In genomic region chr14:24014391-24014790, GRCm38 (mm10) we compare ENCODE assay signal across 14 mouse cellular contexts. TPM values are rescaled to one million over a fixed set of nuclear protein-coding genes. Genes with fewer than 3 reads are reported as not detected.
DNase-seq lines count a peak whose midpoint lies in the region; ATAC-seq lines count a peak whose summit lies in the region.
"Had no signal": no experiment of that assay in that cellular context is flagged by ENCODE, and none has a peak within 500 bp of the region (broad histone marks: within the 10 kb centered on the region; RNA-seq: fewer than 3 reads in every experiment).

Kcnma1 (minus strand) TSS chr14:24014491.

- no peak within 1 kb of the TSS for H3K4me2 ChIP-seq in midbrain, embryonic 15.5 days
- no peak within 1 kb of the TSS for H3K4me2 ChIP-seq in stomach, embryonic 15.5 days
- H3K4me2 ChIP-seq: liver, embryonic 15.5 days had no signal

- no peak within 1 kb of the TSS for H3K27ac ChIP-seq in midbrain, embryonic 15.5 days
- H3K27ac ChIP-seq in midbrain, embryonic 10.5 days (replicated peaks), result no peak within 1 kb of the TSS
- no peak within 1 kb of the TSS for H3K27ac ChIP-seq in stomach, embryonic 15.5 days
- H3K27ac ChIP-seq: liver, embryonic 15.5 days had no signal

- no peaks in the 10 kb centered on the region for H3K36me3 ChIP-seq in midbrain, embryonic 15.5 days (replicated peaks)
- H3K36me3 ChIP-seq in midbrain, embryonic 10.5 days, result no peaks in the 10 kb centered on the region
- H3K36me3 ChIP-seq in stomach, embryonic 15.5 days, result no peaks in the 10 kb centered on the region
- H3K36me3 ChIP-seq: G1E; liver, embryonic 15.5 days had no signal

- no peaks in the 10 kb centered on the region for H3K4me1 ChIP-seq in midbrain, embryonic 15.5 days
- H3K4me1 ChIP-seq in midbrain, embryonic 10.5 days, result no peaks in the 10 kb centered on the region
- H3K4me1 ChIP-seq in stomach, embryonic 15.5 days, result no peaks in the 10 kb centered on the region
- H3K4me1 ChIP-seq: liver, embryonic 15.5 days had no signal

- H3K4me3 ChIP-seq in midbrain, embryonic 15.5 days, result no peak within 1 kb of the TSS
- H3K4me3 ChIP-seq in midbrain, embryonic 10.5 days, result no peak within 1 kb of the TSS
- H3K4me3 ChIP-seq in stomach, embryonic 15.5 days (replicated peaks), result no peak within 1 kb of the TSS
- H3K4me3 ChIP-seq: liver, embryonic 15.5 days had no signal

- H3K9me3 ChIP-seq in midbrain, embryonic 15.5 days, result no peaks in the 10 kb centered on the region
- H3K9me3 ChIP-seq in midbrain, embryonic 10.5 days (replicated peaks), result no peaks in the 10 kb centered on the region
- no peaks in the 10 kb centered on the region for H3K9me3 ChIP-seq in stomach, embryonic 15.5 days
- H3K9me3 ChIP-seq: G1E; liver, embryonic 15.5 days had no signal

- no peak for ATAC-seq in midbrain, embryonic 15.5 days (replicated peaks)
- ATAC-seq in stomach, embryonic 15.5 days (ENCODE audit: insufficient read depth, low FRiP score, low read depth), result no peak

- DNase-seq in adrenal gland, adult 18-20 months (ENCODE audit: low spot score in 2 of 2), result no peak
- DNase-seq in adrenal gland, adult (ENCODE audit: inconsistent age in 2 of 2, low spot score in 1 of 2), result no peak
- no peak for DNase-seq in midbrain, embryonic 10.5 days (ENCODE audit: low spot score)
- DNase-seq in layer of hippocampus, postnatal 14 days (ENCODE audit: low spot score in 2 of 2), result no peak
- no peak for DNase-seq in spleen, adult 18-20 months
- DNase-seq in right cerebral cortex, postnatal 4 days, result no peak
- DNase-seq: cerebellum, postnatal 25 days; kidney, postnatal 14 days; thymus, postnatal 25 days had no signal

- 63% methylated on average over 3 of the region's 3 CpGs for WGBS in midbrain, embryonic 15.5 days
- WGBS in midbrain, embryonic 10.5 days, result 67% methylated on average over 3 of the region's 3 CpGs
- WGBS in stomach, embryonic 15.5 days, result 47% methylated on average over 3 of the region's 3 CpGs

- peaks cover 2% of the 10 kb centered on the region for H3K27me3 ChIP-seq in midbrain, embryonic 15.5 days (replicated peaks)
- H3K27me3 ChIP-seq in midbrain, embryonic 10.5 days (ENCODE audit: low read depth, poor library complexity, severe bottlenecking), result no peaks in the 10 kb centered on the region
- H3K27me3 ChIP-seq in stomach, embryonic 15.5 days (replicated peaks), result no peaks in the 10 kb centered on the region
- H3K27me3 ChIP-seq: liver, embryonic 15.5 days had no signal

- H3K9ac ChIP-seq in midbrain, embryonic 15.5 days, result no peak within 1 kb of the TSS
- no peak within 1 kb of the TSS for H3K9ac ChIP-seq in stomach, embryonic 15.5 days
- H3K9ac ChIP-seq: liver, embryonic 15.5 days had no signal

RNA-seq across cellular contexts. Expression of gene Kcnma1, which starts in this region (rescaled TPM):
- 10 to 100 TPM; 53.0 to 70.6 TPM for total RNA-seq in adrenal gland, adult 18-20 months (2021)
- 18.7 and 19.5 TPM in 2 replicates for polyA plus RNA-seq in midbrain, embryonic 15.5 days (2015; fragmentation: Nextera tagmentation; extraction: Ambion mirVana)
- polyA plus RNA-seq in midbrain, embryonic 10.5 days (2016; fragmentation: Nextera tagmentation; extraction: Ambion mirVana), result 0.49 and 0.97 TPM in 2 replicates
- total RNA-seq in layer of hippocampus, postnatal 14 days (2021), result 100 to 1,000 TPM; 133 to 151 TPM
- polyA plus RNA-seq in stomach, embryonic 15.5 days (2015; fragmentation: Nextera tagmentation; extraction: Ambion mirVana), result 11.2 and 11.4 TPM in 2 replicates
- total RNA-seq: granulocyte monocyte progenitor cell, adult 5-6 weeks had no signal
- polyA plus RNA-seq: G1E had no signal
